Mouse (Mus musculus) thymus, postnatal 4 days (tissue): ENCODE measurements around the gene Ttc36.
"Not testable (repeated sequence)": the region's sequence is repeated elsewhere in the genome, so short reads cannot be mapped to it uniquely, and the experiment has no call there.

ENCODE experiments used
- DNase-seq: peaks from one replicate; pipeline ENCODE4 v3.0.0; 2021

Gene Ttc36

DNA sequence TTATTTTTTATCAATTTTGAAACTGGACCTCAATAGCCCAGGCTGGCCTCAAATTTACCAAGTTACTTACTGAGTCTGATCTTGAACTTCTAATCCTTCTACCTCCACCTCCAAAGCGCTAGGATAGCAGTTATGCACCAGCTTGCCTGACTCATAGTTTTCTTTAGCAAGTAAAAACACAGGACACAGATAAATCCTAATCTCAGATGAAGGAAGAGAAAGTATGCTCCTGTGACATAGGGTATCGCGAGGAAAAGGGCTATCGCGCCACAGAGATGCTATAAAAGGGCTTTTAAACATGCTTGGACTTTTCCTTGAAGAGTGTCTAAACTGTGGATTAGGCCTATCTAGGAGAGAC is 30.5 kb downstream of the Ttc36 start:
- no peak for DNase-seq

DNA sequence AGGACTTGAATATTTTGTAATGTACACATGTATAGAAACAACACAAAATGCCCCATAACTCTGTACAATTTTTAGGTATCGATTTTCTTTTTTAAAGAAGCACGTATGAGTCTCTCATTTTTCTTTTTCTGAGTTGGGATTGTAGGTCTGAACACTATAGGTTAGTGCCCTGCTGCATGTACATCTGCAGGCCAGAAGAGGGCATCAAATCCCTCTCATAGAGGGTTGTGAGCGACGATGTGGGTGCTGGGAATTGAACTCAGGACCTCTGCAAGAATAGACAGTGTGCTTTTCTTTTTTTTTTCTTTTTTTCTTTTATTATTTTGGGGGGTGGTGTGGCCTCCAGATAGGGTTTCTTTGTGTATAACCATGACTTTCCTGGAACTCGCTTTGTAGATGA is 31.5 kb downstream of the Ttc36 start:
- no peak for DNase-seq

DNA sequence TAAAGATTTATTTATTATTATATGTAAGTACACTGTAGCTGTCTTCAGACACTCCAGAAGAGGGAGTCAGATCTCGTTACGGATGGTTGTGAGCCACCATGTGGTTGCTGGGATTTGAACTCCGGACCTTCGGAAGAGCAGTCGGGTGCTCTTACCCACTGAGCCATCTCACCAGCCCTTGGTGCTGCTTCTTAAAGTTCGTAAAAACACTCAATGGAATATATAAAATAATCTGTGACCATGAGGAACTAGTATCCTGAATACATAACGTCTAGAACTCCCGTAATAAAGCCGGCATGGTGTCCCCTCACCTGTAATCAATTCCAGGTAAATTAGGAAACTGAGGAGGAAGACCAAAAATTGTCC is 34.9 kb downstream of the Ttc36 start:
- not testable (repeated sequence) for DNase-seq

DNA sequence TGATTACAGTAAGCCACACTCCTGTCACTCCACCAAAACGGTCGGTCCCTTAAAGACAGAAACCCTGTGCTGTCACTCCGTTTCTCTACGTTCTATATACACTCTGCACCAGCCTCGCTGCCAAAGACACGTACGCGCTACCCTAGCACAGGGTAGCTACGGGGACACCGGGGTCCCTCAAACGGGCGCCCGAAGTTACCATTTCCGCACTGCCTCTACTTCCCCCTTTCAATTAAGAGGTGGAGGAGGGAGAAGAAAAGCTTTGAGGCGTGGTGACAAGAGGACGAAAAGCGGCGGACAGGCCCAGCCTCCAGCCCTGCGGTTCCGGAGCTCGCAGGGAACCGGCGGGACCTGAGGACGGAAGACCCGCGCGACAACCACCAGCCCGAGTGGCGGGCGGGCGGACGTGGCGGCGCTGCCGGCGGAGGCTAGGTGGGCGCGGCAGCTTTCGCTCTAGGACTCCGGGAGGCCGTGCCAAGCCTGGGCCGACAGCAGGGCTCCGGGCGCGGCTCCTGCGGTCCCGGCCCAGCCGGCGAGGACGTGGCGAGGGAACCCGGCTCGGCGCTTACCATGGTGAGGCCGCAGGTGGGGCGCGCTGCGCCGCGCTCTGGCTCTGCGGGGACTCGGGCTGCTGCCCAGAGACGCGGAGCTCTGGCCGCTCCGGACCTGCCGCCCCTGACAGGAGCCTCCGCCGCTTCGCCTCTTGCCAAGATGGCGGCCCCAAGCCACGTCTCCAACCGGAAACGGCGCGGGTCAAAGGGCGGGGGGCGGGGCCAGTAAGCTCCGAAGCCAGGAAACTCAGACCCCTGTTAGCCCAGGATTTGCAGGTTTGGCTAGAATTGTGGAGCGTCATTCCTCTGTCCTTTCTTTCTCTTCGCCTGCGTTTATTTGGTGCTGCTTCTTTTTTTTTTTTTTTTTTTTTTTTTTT is 35.5 kb downstream of the Ttc36 start, which contains the start of the genes Arcn1 and Ift46:
Gene Arcn1 (minus strand): TSS at position 745 of the 928 bp plus-strand sequence.
Gene Ift46 (plus strand): TSS at position 808 of the 928 bp plus-strand sequence.
- peak; percentile 85 for DNase-seq

DNA sequence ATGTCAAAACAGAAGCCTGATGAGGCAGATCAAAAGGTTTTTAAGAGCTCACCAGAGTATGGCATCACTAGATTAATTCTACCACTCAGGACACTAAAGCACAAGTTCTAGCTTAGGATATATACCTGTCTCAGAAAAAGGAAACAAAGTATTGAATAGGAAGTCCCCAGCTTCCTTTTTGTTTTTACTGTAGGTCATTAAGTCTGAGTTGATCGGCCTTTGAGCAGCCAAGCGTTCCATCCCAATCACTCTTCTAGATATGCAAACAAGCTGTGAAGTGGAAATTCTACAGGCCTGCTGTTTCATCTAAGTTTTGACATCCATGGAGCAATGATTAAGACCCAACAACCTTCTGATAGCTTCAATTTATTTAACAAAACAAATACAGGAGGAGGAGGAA is 42.0 kb downstream of the Ttc36 start:
- DNase-seq = no peak
